Mouse (Mus musculus) common myeloid progenitor, adult 5-6 weeks (primary cell): ENCODE measurements around the gene Klhl34. TPM values are rescaled to one million over a fixed set of nuclear protein-coding genes. Genes with fewer than 3 reads are reported as not detected.

Experiments used
- ATAC-seq: replicated peaks from 2 replicates; pipeline ENCODE4 v1.8.0; 2016; ENCODE audit warnings: low read depth, mild to moderate bottlenecking, moderate TSS enrichment, inconsistent platforms; ENCODE audit not compliant: poor library complexity, severe bottlenecking
- total RNA-seq: library from RNA; stranded (forward); fragments of 200-1000, 187-1606 nt; gene quantifications from 2 replicates; pipeline ENCODE4 v1.2.3, GENCODE M21; 2017

Gene Klhl34
- total RNA-seq, result not detected in 2 replicates

- peak; percentile 79 for ATAC-seq
Observed at GRCm38 (mm10) chrX:157818207-157818920, at the start of gene Klhl34. Klhl34 (plus strand) TSS chrX:157818435.

- ATAC-seq, result peak; percentile 97
Observed at GRCm38 (mm10) chrX:157801669-157802068, 16.6 kb upstream of the Klhl34 start.

GRCm38 (mm10) chrX:157809721-157810120, 8.5 kb upstream of the Klhl34 start:
- no peak for ATAC-seq

GRCm38 (mm10) chrX:157817571-157818206, 546 bp upstream of the Klhl34 start:
- ATAC-seq, result peak; percentile 48; the same call in 1 of the 2 replicates

- no peak for ATAC-seq
Observed at GRCm38 (mm10) chrX:157818921-157819260, 656 bp downstream of the Klhl34 start.

- ATAC-seq, result no peak
Observed at GRCm38 (mm10) chrX:157829983-157830382, 11.7 kb downstream of the Klhl34 start.

Other genes with a start within 250 kb of the Klhl34 start
- gene Yy2, start 249.4 kb upstream of the Klhl34 start, total RNA-seq, result 4.9 and 8.1 TPM in 2 replicates
- 18.6 and 30.1 TPM in 2 replicates for gene Mbtps2, start 219.7 kb upstream of the Klhl34 start, total RNA-seq
- not detected in 2 replicates for gene Smpx, start 119.5 kb upstream of the Klhl34 start, total RNA-seq
- gene Cnksr2, start 224.9 kb downstream of the Klhl34 start, total RNA-seq, result not detected in 2 replicates